Mouse (Mus musculus) hindbrain, embryonic 13.5 days (tissue): Measurements from ENCODE around the gene Fsip1. TPM values are rescaled to one million over a fixed set of nuclear protein-coding genes. Genes with fewer than 3 reads are reported as not detected.

ENCODE experiments used
- ATAC-seq: fragments of 200-750 bp; cut with Nextera tagmentation; 2 replicates; pipeline ENCODE4 v1.8.0; 2017; ENCODE audit warnings: moderate TSS enrichment; ENCODE audit not compliant: low FRiP score
- H3K27ac ChIP-seq: fragments of 300-500 bp; sonication (generic); 2 replicates; pipeline ENCODE4 v1.5.1; 2015; ENCODE audit warnings: inconsistent platforms, mild to moderate bottlenecking, moderate library complexity
- H3K27me3 ChIP-seq: fragments of 300-500 bp; sonication (generic); 2 replicates; pipeline ENCODE4 v1.6.1; 2015; ENCODE audit warnings: mild to moderate bottlenecking, inconsistent platforms
- H3K36me3 ChIP-seq: fragments of 300-500 bp; sonication (generic); 2 replicates; pipeline ENCODE4 v1.6.1; 2015; ENCODE audit warnings: mild to moderate bottlenecking, inconsistent platforms
- H3K4me1 ChIP-seq: fragments of 300-500 bp; sonication (generic); replicated peaks from 2 replicates; pipeline ENCODE4 v1.6.1; 2015; ENCODE audit warnings: inconsistent platforms
- H3K4me2 ChIP-seq: fragments of 300-500 bp; sonication (generic); 2 replicates; pipeline ENCODE4 v1.6.1; 2015; ENCODE audit warnings: inconsistent platforms, mild to moderate bottlenecking, moderate library complexity
- H3K4me3 ChIP-seq: fragments of 300-500 bp; sonication (generic); 2 replicates; pipeline ENCODE4 v1.5.1; 2015; ENCODE audit warnings: mild to moderate bottlenecking, inconsistent platforms
- H3K9ac ChIP-seq: fragments of 300-500 bp; sonication (generic); 2 replicates; pipeline ENCODE4 v1.6.1; 2015; ENCODE audit warnings: mild to moderate bottlenecking, inconsistent platforms
- H3K9me3 ChIP-seq: fragments of 300-500 bp; sonication (generic); 2 replicates; pipeline ENCODE4 v1.6.1; 2016; ENCODE audit warnings: inconsistent platforms
- WGBS: fragments of 180-500 bp; shearing (Covaris S2); methylation state at CpG from one replicate; pipeline ENCODE4 v1.1.7; 2015; 5-methylcytosine and 5-hydroxymethylcytosine counted together
- polyA plus RNA-seq: library from polyadenylated mRNA; unstranded; fragments of >200 nt; fragmentation: Nextera tagmentation; extraction: Ambion mirVana; gene quantifications from 2 replicates; pipeline ENCODE4 v1.2.1, GENCODE M21; 2015

Gene Fsip1
- polyA plus RNA-seq, 1 experiment from 2014 or later = 3.2 TPM

GRCm38 (mm10) chr2:118137776-118138175 is 119.0 kb downstream of the Fsip1 start:
- Histone ChIP-seq H3K4me1 (no peaks in the 10 kb centered on the region), H3K36me3 (no peaks in the 10 kb centered on the region), H3K4me2 (no peak overlapping the region), H3K9ac (no peak overlapping the region), H3K9me3 (no peaks in the 10 kb centered on the region), H3K27me3 (no peaks in the 10 kb centered on the region), H3K27ac (no peak overlapping the region), H3K4me3 (no peak overlapping the region)
- WGBS = 92% methylated on average over 2 of the region's 2 CpGs
- ATAC-seq = no peak

- Histone ChIP-seq H3K9ac (no peak overlapping the region), H3K4me3 (no peak overlapping the region), H3K9me3 (no peaks in the 10 kb centered on the region), H3K36me3 (no peaks in the 10 kb centered on the region), H3K4me2 (no peak overlapping the region), H3K4me1 (no peaks in the 10 kb centered on the region), H3K27me3 (no peaks in the 10 kb centered on the region), H3K27ac (no peak overlapping the region)
- 89% methylated on average over 9 of the region's 9 CpGs for WGBS
- no peak for ATAC-seq
Measured at GRCm38 (mm10) chr2:118137071-118137470, 119.7 kb downstream of the Fsip1 start.

- Histone ChIP-seq H3K9me3 (no peaks in the 10 kb centered on the region), H3K4me3 (no peak overlapping the region), H3K9ac (no peak overlapping the region), H3K4me2 (no peak overlapping the region), H3K4me1 (peaks cover 9% of the 10 kb centered on the region; the same call in 1 of the 2 replicates), H3K36me3 (no peaks in the 10 kb centered on the region), H3K27ac (no peak overlapping the region), H3K27me3 (no peaks in the 10 kb centered on the region)
- WGBS = 67% methylated on average over 3 of the region's 3 CpGs
- no peak for ATAC-seq
Measured at GRCm38 (mm10) chr2:118128313-118128712, 128.5 kb downstream of the Fsip1 start.

GRCm38 (mm10) chr2:118127516-118128288 is 129.1 kb downstream of the Fsip1 start:
- Histone ChIP-seq H3K27me3 (no peaks in the 10 kb centered on the region), H3K36me3 (no peaks in the 10 kb centered on the region), H3K4me2 (no peak overlapping the region), H3K4me3 (no peak overlapping the region), H3K9ac (no peak overlapping the region), H3K27ac (no peak overlapping the region), H3K4me1 (peaks cover 9% of the 10 kb centered on the region; the same call in 1 of the 2 replicates), H3K9me3 (no peaks in the 10 kb centered on the region)
- no peak for ATAC-seq
- 85% methylated on average over 5 of the region's 5 CpGs for WGBS

- no peak overlapping the region for H3K27ac ChIP-seq
- WGBS = 73% methylated on average over 7 of the region's 7 CpGs
- no peaks in the 10 kb centered on the region for H3K36me3 ChIP-seq
- H3K4me3 ChIP-seq = no peak overlapping the region
- no peak overlapping the region for H3K9ac ChIP-seq
- peaks cover 9% of the 10 kb centered on the region; the same call in 1 of the 2 replicates for H3K4me1 ChIP-seq
- no peaks in the 10 kb centered on the region for H3K27me3 ChIP-seq
- no peak overlapping the region for H3K4me2 ChIP-seq
- no peak for ATAC-seq
- no peaks in the 10 kb centered on the region for H3K9me3 ChIP-seq
Measured at GRCm38 (mm10) chr2:118125943-118126470, 130.8 kb downstream of the Fsip1 start.

GRCm38 (mm10) chr2:118125211-118125939 is 131.4 kb downstream of the Fsip1 start:
- Histone ChIP-seq H3K27me3 (no peaks in the 10 kb centered on the region), H3K36me3 (no peaks in the 10 kb centered on the region), H3K27ac (no peak overlapping the region), H3K4me3 (no peak overlapping the region), H3K9me3 (no peaks in the 10 kb centered on the region), H3K4me1 (peaks cover 9% of the 10 kb centered on the region; the same call in 1 of the 2 replicates), H3K9ac (no peak overlapping the region), H3K4me2 (no peak overlapping the region)
- no peak for ATAC-seq
- 74% methylated on average over 11 of the region's 11 CpGs for WGBS

- Histone ChIP-seq H3K4me1 (peaks cover 9% of the 10 kb centered on the region; the same call in 1 of the 2 replicates), H3K4me3 (no peak overlapping the region), H3K27ac (no peak overlapping the region), H3K4me2 (no peak overlapping the region), H3K9ac (no peak overlapping the region), H3K9me3 (no peaks in the 10 kb centered on the region), H3K27me3 (no peaks in the 10 kb centered on the region), H3K36me3 (peaks cover 8% of the 10 kb centered on the region)
- WGBS = 87% methylated on average over 7 of the region's 7 CpGs
- ATAC-seq = no peak
Measured at GRCm38 (mm10) chr2:118124437-118124836, 132.3 kb downstream of the Fsip1 start.

GRCm38 (mm10) chr2:118123743-118124142 is 133.0 kb downstream of the Fsip1 start:
- peaks cover 15% of the 10 kb centered on the region for H3K36me3 ChIP-seq
- H3K9me3 ChIP-seq = no peaks in the 10 kb centered on the region
- no peaks in the 10 kb centered on the region for H3K27me3 ChIP-seq
- H3K27ac ChIP-seq = no peak overlapping the region
- H3K4me1 ChIP-seq = peaks cover 4% of the 10 kb centered on the region; the same call in 1 of the 2 replicates
- no peak overlapping the region for H3K4me2 ChIP-seq
- no peak overlapping the region for H3K4me3 ChIP-seq
- 94% methylated on average over 9 of the region's 9 CpGs for WGBS
- ATAC-seq = no peak
- H3K9ac ChIP-seq = no peak overlapping the region

GRCm38 (mm10) chr2:118122291-118122690 is 134.5 kb downstream of the Fsip1 start:
- H3K36me3 ChIP-seq = peaks cover 15% of the 10 kb centered on the region
- no peaks in the 10 kb centered on the region for H3K27me3 ChIP-seq
- H3K4me3 ChIP-seq = no peak overlapping the region
- ATAC-seq = no peak
- WGBS = 97% methylated on average over 6 of the region's 6 CpGs
- H3K4me2 ChIP-seq = no peak overlapping the region
- H3K4me1 ChIP-seq = peaks cover 4% of the 10 kb centered on the region; the same call in 1 of the 2 replicates
- H3K9me3 ChIP-seq = no peaks in the 10 kb centered on the region
- no peak overlapping the region for H3K27ac ChIP-seq
- no peak overlapping the region for H3K9ac ChIP-seq

- Histone ChIP-seq H3K4me3 (no peak overlapping the region), H3K27ac (no peak overlapping the region), H3K36me3 (peaks cover 15% of the 10 kb centered on the region), H3K4me1 (peaks cover 11% of the 10 kb centered on the region), H3K4me2 (no peak overlapping the region), H3K27me3 (no peaks in the 10 kb centered on the region), H3K9me3 (no peaks in the 10 kb centered on the region), H3K9ac (no peak overlapping the region)
- WGBS = 96% methylated on average over 7 of the region's 7 CpGs
- no peak for ATAC-seq
Measured at GRCm38 (mm10) chr2:118120751-118121150, 136.0 kb downstream of the Fsip1 start.

GRCm38 (mm10) chr2:118120095-118120494 is 136.7 kb downstream of the Fsip1 start:
- ATAC-seq = no peak

GRCm38 (mm10) chr2:118119684-118120083 is 137.1 kb downstream of the Fsip1 start:
- ATAC-seq = no peak
- Histone ChIP-seq H3K9ac (no peak overlapping the region), H3K27me3 (no peaks in the 10 kb centered on the region), H3K4me1 (peaks cover 15% of the 10 kb centered on the region), H3K9me3 (no peaks in the 10 kb centered on the region), H3K27ac (no peak overlapping the region), H3K36me3 (peaks cover 15% of the 10 kb centered on the region), H3K4me3 (no peak overlapping the region), H3K4me2 (no peak overlapping the region)
- 98% methylated on average over 12 of the region's 12 CpGs for WGBS

More at GRCm38 (mm10) chr2:118120095-118120494, 136.7 kb downstream of the Fsip1 start:
- Histone ChIP-seq H3K9ac (no peak overlapping the region), H3K27ac (no peak overlapping the region), H3K4me3 (no peak overlapping the region), H3K36me3 (peaks cover 15% of the 10 kb centered on the region), H3K4me2 (no peak overlapping the region), H3K4me1 (peaks cover 13% of the 10 kb centered on the region; the same call in 1 of the 2 replicates), H3K27me3 (no peaks in the 10 kb centered on the region), H3K9me3 (no peaks in the 10 kb centered on the region)
- 96% methylated on average over 11 of the region's 11 CpGs for WGBS
